Mouse (Mus musculus): ENCODE data around the gene Gm10065.
"Not testable (repeated sequence)": the region's sequence is repeated elsewhere in the genome, so short reads cannot be mapped to it uniquely, and the experiment has no call there.

Gm10065 gene

DNA sequence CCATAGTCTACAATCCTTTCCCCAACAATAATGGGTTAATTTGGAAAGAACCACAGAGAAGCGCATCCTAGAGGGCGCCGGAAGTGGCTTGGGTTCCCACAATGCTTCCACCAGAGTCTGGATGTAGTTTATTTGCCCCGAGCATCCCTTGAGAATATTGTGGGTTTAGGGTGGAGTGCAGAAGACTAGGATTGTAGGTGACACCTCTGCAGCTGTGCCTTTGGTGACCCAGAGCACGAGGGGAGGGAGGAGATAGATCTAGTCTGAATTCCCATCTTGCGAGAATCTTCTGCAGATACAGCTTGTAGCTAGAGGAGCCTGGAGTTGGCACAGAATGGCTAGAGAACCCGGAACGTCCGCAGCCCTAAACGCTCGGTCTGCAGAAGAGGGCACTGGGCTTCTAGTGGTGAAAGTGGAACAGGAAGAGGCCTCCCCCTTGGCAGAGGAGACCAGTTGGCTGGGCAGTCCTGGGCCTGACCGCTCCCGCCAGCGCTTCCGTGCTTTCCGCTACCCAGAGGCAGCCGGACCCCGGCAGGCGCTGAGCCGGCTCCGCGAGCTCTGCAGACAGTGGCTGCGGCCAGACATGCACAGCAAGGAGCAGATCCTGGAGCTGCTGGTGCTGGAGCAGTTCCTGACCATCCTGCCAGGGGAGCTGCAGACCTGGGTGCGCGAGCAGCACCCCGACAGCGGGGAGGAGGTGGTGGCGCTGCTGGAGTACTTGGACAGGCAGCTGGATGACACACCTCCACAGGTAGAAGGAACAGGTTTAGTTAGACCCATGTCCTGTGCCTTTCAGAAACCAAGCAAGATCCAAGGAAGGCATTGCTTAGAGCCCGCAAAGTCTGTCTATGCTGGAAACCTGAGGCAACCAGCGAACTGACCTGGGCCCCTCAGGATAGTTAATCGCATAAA, at the start of gene Gm10065, which contains the start of gene Zkscan4:
TSS of gene Gm10065 (minus strand) at position 683 of the 912 bp plus-strand sequence.
TSS of gene Zkscan4 (plus strand) at position 149 of the 912 bp plus-strand sequence.
- peak; percentile 60 for DNase-seq (ENCODE audit: low spot score)

GRCm38 (mm10) chr13:21506221-21506649, 27.0 kb upstream of the Gm10065 start:
- DNase-seq (ENCODE audit: low spot score) = peak; percentile 44

- no peak for DNase-seq (ENCODE audit: low spot score)
These were observed 23.1 kb upstream of the Gm10065 start for GRCm38 (mm10) chr13:21502296-21502695.

DNA sequence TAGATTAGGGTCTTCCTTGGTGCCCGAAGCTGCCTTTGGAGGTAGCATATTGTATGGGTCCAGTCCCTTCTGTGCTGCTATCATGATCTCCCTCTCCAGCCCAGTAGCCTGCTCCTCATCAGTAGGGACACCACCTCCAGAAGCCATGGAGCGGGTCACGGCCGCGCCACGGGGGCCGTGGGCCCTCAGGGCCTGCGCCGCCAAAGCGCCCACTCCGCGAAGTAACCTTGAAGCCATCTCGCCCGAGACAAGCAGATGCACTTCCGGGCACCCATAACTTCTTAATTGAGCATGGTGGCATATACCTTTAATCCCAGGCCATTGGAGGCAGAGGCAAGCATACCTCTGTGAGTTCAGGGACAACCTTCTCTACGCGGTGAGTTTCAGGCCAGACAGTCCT, 21.9 kb upstream of the Gm10065 start, which contains the start of gene Gm11273:
TSS of gene Gm11273 (minus strand) at position 237 of the 400 bp plus-strand sequence.
- not testable (repeated sequence) for DNase-seq (ENCODE audit: low spot score)

GRCm38 (mm10) chr13:21495080-21495479, 15.8 kb upstream of the Gm10065 start, which contains the start of gene AK157302:
Gene AK157302, plus strand, starts transcription at chr13:21495223.
- DNase-seq (ENCODE audit: low spot score) = no peak

DNA sequence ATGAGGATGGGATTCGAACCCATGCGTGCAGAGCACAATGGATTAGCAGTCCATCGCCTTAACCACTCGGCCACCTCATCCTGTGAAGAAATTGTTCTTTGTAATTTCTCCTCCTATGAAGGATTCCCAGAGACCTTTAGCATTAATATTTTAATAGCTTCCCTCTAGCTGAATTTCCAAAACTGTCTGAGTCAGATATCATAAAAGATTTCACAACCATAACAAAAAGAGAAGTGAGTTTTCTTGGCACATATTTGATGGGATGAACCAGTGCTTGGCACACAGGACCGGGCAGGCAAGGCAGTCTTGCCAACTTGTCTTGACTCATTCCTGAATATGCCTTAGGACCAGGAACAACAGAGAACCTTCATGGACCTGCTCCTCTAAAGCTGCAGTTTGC, 13.6 kb upstream of the Gm10065 start:
- no peak for DNase-seq (ENCODE audit: low spot score)

- DNase-seq (ENCODE audit: low spot score) = no peak
These were observed 7.6 kb upstream of the Gm10065 start for GRCm38 (mm10) chr13:21486881-21487280.

GRCm38 (mm10) chr13:21472427-21472826, 6.8 kb downstream of the Gm10065 start:
- DNase-seq (ENCODE audit: low spot score) = no peak

- DNase-seq (ENCODE audit: low spot score) = no peak
These were observed 10.1 kb downstream of the Gm10065 start for GRCm38 (mm10) chr13:21469097-21469496.

DNA sequence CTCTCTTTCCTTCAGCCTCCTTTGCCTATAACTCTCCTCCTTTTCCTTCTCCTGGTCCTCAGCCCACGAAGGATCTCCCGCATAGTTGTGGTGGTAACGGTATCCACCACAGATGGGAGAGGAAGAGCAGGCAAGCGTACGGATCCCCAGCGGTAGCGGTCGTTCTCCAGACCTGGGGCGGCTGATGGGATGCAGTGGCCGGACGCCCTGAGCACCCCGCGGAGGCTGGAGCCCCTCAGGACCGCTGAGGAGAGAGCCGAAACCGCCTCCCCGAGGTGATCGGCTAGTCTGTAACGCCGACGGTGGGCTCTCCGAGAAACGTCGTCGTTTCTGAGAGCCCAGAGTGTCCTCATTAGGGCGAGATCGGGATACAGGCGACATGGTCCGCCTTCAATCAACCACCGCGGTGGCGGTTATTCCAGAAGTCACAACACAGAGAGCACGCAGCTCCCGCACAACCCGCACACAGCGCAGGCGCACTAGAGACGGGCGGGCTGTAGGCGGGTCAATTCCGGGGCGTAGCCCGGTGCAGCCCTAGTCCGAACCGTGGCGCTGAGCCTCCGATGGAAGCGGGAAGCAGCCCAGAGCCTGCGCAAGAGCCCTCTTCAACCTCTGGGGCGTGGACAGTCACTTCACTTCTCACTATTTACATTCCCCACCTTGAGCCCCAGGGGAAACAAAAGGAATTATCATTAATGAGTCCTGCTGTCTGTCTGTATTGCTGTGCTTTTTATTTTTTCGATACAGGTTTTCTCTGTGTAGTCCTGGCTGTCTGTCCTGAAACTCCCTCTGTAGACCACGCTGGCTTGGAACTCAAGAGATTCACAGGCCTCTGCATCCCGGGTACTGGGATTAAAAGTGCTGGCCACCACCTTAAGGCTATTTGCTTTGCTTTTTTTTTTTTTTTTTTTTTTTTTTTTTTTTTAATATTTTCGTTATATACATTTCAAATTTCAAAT, 10.9 kb downstream of the Gm10065 start, which contains the start of gene Nkapl:
TSS of gene Nkapl (minus strand) at position 449 of the 959 bp plus-strand sequence.
- DNase-seq (ENCODE audit: low spot score) = peak; percentile 50

GRCm38 (mm10) chr13:21467336-21467735, 11.9 kb downstream of the Gm10065 start:
- DNase-seq (ENCODE audit: low spot score) = no peak

DNA sequence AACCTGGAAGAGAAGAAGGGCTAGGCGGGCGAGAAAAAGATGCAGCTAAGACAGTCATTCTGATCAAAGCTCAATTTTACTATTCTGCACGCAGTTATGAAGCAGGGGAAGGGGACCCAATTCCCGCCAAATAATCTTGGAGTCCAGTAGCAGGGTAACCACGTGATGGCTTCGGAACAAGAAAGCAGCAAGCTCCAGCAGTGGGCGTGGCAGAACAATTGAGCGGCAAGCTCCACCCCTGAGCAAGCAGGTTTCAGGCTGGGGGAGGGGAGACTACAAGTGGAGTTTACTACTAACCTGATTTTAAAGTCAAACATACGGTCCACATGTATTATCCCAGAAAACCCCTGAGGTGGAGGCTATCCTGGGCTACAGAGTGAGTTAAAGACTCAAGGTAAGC, 16.7 kb downstream of the Gm10065 start:
- DNase-seq (ENCODE audit: low spot score) = not testable (repeated sequence)

- DNase-seq (ENCODE audit: low spot score) = no peak
These were observed 22.9 kb downstream of the Gm10065 start for GRCm38 (mm10) chr13:21456347-21456746.

DNA sequence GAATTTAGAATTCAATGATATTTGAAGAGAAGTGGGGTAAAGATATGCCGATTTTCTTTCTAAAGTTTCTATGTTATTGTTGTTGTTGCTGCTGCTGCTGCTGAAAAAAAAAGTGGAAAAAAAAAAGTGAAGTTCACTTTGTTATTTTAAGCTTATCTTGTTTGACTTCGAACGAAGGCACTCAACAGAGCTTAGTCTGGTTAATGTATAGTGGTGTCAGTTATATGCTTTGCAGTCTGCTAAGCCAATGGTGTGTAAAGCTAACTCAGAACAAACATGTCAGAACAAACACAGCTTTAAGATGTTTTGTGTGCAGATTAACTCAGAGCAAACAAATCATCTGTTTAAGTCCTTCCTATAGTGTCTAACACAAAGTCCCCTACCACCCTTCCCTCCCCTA, 25.1 kb downstream of the Gm10065 start:
- DNase-seq (ENCODE audit: low spot score) = no peak

GRCm38 (mm10) chr13:21453449-21453848, 25.8 kb downstream of the Gm10065 start, which contains the start of gene Zscan26:
Gene Zscan26, minus strand, starts transcription at chr13:21453730.
- peak; percentile 73 for DNase-seq (ENCODE audit: low spot score)

DNA sequence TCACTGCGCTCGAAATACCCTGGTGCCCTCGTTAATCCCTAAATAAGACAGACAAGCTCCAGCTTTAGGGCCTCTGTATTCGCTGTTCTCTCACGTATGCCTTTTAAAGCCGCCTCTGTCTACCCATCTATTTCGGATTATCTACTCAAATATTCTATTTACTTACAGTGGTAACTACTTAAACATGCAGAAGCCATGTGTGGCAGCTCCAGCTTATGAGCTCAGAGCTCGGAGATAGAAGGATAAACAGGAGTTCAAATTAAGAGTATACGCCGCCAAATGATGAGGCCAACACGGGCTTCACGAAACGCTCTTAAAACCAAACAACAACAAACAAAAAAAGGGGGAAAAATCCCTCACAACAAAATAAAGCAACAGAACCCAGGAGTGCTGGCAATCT, 26.2 kb downstream of the Gm10065 start:
- no peak for DNase-seq (ENCODE audit: low spot score)

- no peak for DNase-seq (ENCODE audit: low spot score)
These were observed 31.2 kb downstream of the Gm10065 start for GRCm38 (mm10) chr13:21447856-21448614.

DNA sequence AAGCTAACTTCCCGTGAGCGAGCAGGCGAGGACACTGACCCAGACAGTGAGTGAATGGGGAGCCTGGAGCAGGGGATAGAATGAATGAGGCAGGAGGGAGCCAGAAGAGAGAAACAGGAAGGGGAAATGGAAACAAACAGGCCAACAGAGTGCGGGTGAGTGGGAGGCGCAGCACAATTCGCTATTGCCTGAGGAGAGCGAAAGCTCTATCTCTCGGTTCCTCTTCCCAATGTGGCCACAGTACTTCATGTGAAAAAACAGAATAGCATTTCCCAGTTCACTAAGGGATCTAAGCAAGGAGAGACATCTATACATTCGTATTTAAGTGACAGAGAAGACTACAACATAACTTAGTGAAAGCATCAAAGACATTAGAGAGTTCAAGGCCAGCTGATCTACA, 32.4 kb downstream of the Gm10065 start:
- DNase-seq (ENCODE audit: low spot score) = no peak

GRCm38 (mm10) chr13:21441207-21441572, 38.1 kb downstream of the Gm10065 start:
- DNase-seq (ENCODE audit: low spot score) = no peak

DNA sequence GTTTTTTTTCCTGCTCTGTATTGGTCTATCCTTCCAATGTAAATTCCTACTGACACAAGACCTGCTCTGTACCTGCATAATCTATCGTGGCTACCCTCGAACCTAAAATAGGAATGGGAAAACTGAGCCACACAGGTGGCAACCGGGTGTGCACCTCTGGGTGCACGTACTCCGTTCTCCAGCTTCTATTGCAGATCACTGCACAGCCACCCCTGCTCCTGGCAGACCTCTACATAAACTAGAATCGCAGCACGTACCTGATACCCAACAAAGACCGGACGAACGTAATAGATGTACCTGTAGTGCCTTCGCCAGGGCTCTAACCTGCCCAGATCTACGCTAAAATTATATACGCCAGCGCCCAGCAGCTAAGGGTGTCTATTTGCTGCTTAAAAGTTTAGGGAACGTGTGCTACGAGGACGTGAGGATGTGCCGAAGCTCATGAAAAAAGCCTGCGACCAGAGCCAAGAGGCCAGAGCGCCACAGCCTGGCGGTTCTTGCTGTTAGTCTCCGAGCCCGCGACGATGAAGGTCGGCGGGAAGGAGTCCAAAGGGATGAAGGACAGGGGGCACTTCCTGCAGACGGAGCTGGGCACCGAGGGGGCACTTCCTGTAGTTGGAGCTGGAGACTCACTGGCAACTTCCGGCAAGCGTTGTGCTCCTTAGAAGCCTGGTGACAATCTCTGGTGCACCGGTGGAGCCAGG, 38.6 kb downstream of the Gm10065 start, which contains the start of gene Pgbd1:
TSS of gene Pgbd1 (minus strand) at position 556 of the 704 bp plus-strand sequence.
- no peak for DNase-seq (ENCODE audit: low spot score)

- DNase-seq (ENCODE audit: low spot score) = no peak
These were observed 43.8 kb downstream of the Gm10065 start for GRCm38 (mm10) chr13:21435476-21435875.

Data from layer of hippocampus, adult 9-10 months (tissue).